Mouse (Mus musculus): Measurements from ENCODE around the gene Npnt. TPM values are rescaled to one million over a fixed set of nuclear protein-coding genes. Genes with fewer than 3 reads are reported as not detected.

Npnt gene
- not detected for total RNA-seq (2023)

GRCm38 (mm10) chr3:132949791-132950528 lies at the start of gene Npnt:
Gene Npnt (minus strand): TSS chr3:132950291.

Other genes with a start within 250 kb of the Npnt start
- gene Ints12, start 141.5 kb upstream of the Npnt start, total RNA-seq (2023): 19.3 TPM
- 19.9 TPM for gene Gstcd, start 141.7 kb upstream of the Npnt start, total RNA-seq (2023)

All from CD8-positive naive resting alpha-beta T cell, adult 57 days (primary cell).